ENCODE assay signal across 8 mouse cellular contexts in the genomic region with DNA sequence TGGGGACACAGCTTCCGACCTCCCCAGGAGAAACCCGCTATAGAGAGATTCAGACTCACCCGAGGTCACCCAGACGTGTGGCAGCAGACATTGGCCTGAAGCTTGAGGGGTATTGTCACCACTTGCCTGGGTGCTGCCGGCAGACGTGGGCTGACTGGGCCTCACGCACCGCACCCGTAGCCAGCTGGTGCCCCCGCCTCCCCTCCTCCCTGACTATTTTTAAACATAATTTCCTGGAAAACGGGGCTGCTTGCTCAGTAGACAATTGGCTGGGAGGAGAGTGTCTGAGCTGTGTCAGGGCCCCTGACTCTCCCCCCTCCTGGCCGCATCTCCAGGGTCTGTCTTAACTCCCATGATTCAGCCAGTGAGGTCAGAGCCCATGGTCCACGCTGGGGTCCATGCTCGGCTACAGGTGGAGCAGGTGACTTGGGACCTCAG. TPM values are rescaled to one million over a fixed set of nuclear protein-coding genes. Genes with fewer than 3 reads are reported as not detected.
DNase-seq lines count a peak whose midpoint lies in the region; TF ChIP-seq lines count a peak whose summit lies in the region.

No protein-coding gene starts in this region.

- TF ChIP-seq POLR2A in olfactory bulb, adult 2 months (IDR thresholded peaks at IDR 0.05; ENCODE audit: insufficient read depth, low read depth, low read length), result no peak

- no peak for TF ChIP-seq CTCF in olfactory bulb, adult 2 months (IDR thresholded peaks at IDR 0.05; ENCODE audit: insufficient read depth, low read depth, low read length)

- H3K27me3 ChIP-seq in heart, embryonic 10.5 days (ENCODE audit: insufficient read depth, poor library complexity, severe bottlenecking), result no peaks in the 10 kb centered on the region

- peak overlapping the region; percentile 30 for H3K4me3 ChIP-seq in heart, embryonic 10.5 days
- peak overlapping the region; percentile 37 for H3K4me3 ChIP-seq in olfactory bulb, adult 2 months (ENCODE audit: insufficient read depth, low read depth, low read length)

- 30% methylated on average over 14 of the region's 14 CpGs for WGBS in heart, embryonic 10.5 days
- WGBS in olfactory bulb, adult 2 months, result 18% methylated on average over 14 of the region's 14 CpGs

- DNase-seq in heart, embryonic 10.5 days (ENCODE audit: low spot score), result peak; percentile 91
- no peak for DNase-seq in heart, adult 8-10 months (ENCODE audit: low spot score)
- peak; percentile 52 for DNase-seq in thymus, postnatal 14 days
- no peak for DNase-seq in thymus, postnatal 0 days (ENCODE audit: low spot score)
- DNase-seq in kidney, postnatal 10 days, result peak; percentile 57
- no peak for DNase-seq in ovary, postnatal 36 days (ENCODE audit: low spot score)
- no peak for DNase-seq in layer of hippocampus, postnatal 10 days (ENCODE audit: low spot score in 2 of 2)

- no peaks in the 10 kb centered on the region for H3K9me3 ChIP-seq in heart, embryonic 10.5 days

- H3K36me3 ChIP-seq in heart, embryonic 10.5 days, result peaks cover 32% of the 10 kb centered on the region

- H3K27ac ChIP-seq in heart, embryonic 10.5 days, result peak overlapping the region; percentile 79
- peak overlapping the region; percentile 99 for H3K27ac ChIP-seq in olfactory bulb, adult 2 months (ENCODE audit: insufficient read depth, low read depth, low read length)

- H3K4me1 ChIP-seq in heart, embryonic 10.5 days, result peaks cover 74% of the 10 kb centered on the region
- peaks cover 72% of the 10 kb centered on the region for H3K4me1 ChIP-seq in olfactory bulb, adult 2 months (ENCODE audit: control insufficient read depth, insufficient read depth, low read length)

RNA-seq across cellular contexts. Expression of gene Pip5k1c, which starts 10.0 kb away (rescaled TPM):
- polyA plus RNA-seq in heart, embryonic 10.5 days (2016; fragmentation: Nextera tagmentation; extraction: Ambion mirVana), result 42.6 and 55.9 TPM in 2 replicates
- total RNA-seq in heart, adult 8-10 months (2022), result 10 to 100 TPM; 25.7 to 29.5 (median 26.8) TPM
- 36.9 and 38.6 TPM in 2 replicates for polyA plus RNA-seq in thymus, postnatal 0 days (2015; fragmentation: Nextera tagmentation; extraction: Ambion mirVana)
- polyA plus RNA-seq in olfactory bulb, adult 2 months (2012; ENCODE audit: insufficient read depth, insufficient read length, low replicate concordance, missing spikeins), result 935 TPM in 1 of 2 replicates, not detected in the other
- total RNA-seq in layer of hippocampus, postnatal 10 days (2021), result 100 to 1,000 TPM; 305 to 311 TPM

RNA-seq across cellular contexts. Expression of gene Tjp3, which starts 11.4 kb away (rescaled TPM):
- polyA plus RNA-seq in heart, embryonic 10.5 days (2016; fragmentation: Nextera tagmentation; extraction: Ambion mirVana), result 1.8 and 4.4 TPM in 2 replicates
- under 1 TPM in 1 of 4 experiments, not detected in 3; 0.22 TPM for total RNA-seq in heart, adult 8-10 months (2022)
- 7.8 and 9.3 TPM in 2 replicates for polyA plus RNA-seq in thymus, postnatal 0 days (2015; fragmentation: Nextera tagmentation; extraction: Ambion mirVana)
- not detected in 2 replicates for polyA plus RNA-seq in olfactory bulb, adult 2 months (2012; ENCODE audit: insufficient read depth, insufficient read length, low replicate concordance, missing spikeins)
- total RNA-seq in layer of hippocampus, postnatal 10 days (2021), result 1 to 10 TPM; 1.4 to 2.3 TPM

RNA-seq across cellular contexts. Expression of gene Cactin, which starts 18.1 kb away (rescaled TPM):
- polyA plus RNA-seq in heart, embryonic 10.5 days (2016; fragmentation: Nextera tagmentation; extraction: Ambion mirVana), result 37.2 and 51.6 TPM in 2 replicates
- total RNA-seq in heart, adult 8-10 months (2022), result 10 to 100 TPM; 14.4 to 19.2 (median 16.3) TPM
- polyA plus RNA-seq in thymus, postnatal 0 days (2015; fragmentation: Nextera tagmentation; extraction: Ambion mirVana), result 41.3 and 45.8 TPM in 2 replicates
- not detected in 2 replicates for polyA plus RNA-seq in olfactory bulb, adult 2 months (2012; ENCODE audit: insufficient read depth, insufficient read length, low replicate concordance, missing spikeins)
- 10 to 100 TPM; 24.7 to 25.6 TPM for total RNA-seq in layer of hippocampus, postnatal 10 days (2021)

RNA-seq across cellular contexts. Expression of gene Tbxa2r, which starts 25.7 kb away (rescaled TPM):
- polyA plus RNA-seq in heart, embryonic 10.5 days (2016; fragmentation: Nextera tagmentation; extraction: Ambion mirVana), result 10.8 and 15.6 TPM in 2 replicates
- 1 to 10 TPM; 2.7 to 5.4 (median 3.5) TPM for total RNA-seq in heart, adult 8-10 months (2022)
- 97.5 and 103 TPM in 2 replicates for polyA plus RNA-seq in thymus, postnatal 0 days (2015; fragmentation: Nextera tagmentation; extraction: Ambion mirVana)
- polyA plus RNA-seq in olfactory bulb, adult 2 months (2012; ENCODE audit: insufficient read depth, insufficient read length, low replicate concordance, missing spikeins), result not detected in 2 replicates
- 1 to 10 TPM; 1.9 to 2.9 TPM for total RNA-seq in layer of hippocampus, postnatal 10 days (2021)

RNA-seq across cellular contexts. Expression of gene Apba3, which starts 36.0 kb away (rescaled TPM):
- 56.5 and 57.0 TPM in 2 replicates for polyA plus RNA-seq in heart, embryonic 10.5 days (2016; fragmentation: Nextera tagmentation; extraction: Ambion mirVana)
- total RNA-seq in heart, adult 8-10 months (2022), result 100 to 1,000 TPM; 105 to 122 (median 112) TPM
- polyA plus RNA-seq in thymus, postnatal 0 days (2015; fragmentation: Nextera tagmentation; extraction: Ambion mirVana), result 34.8 and 38.7 TPM in 2 replicates
- polyA plus RNA-seq in olfactory bulb, adult 2 months (2012; ENCODE audit: insufficient read depth, insufficient read length, low replicate concordance, missing spikeins), result not detected in 2 replicates
- total RNA-seq in layer of hippocampus, postnatal 10 days (2021), result 10 to 100 TPM; 31.3 to 37.4 TPM

Comparison
In these comparisons a context has a peak if more than half of its experiments do, and no peak if none do; other contexts are left out.
1. DNase-seq: peak in heart, embryonic 10.5 days (single experiment), thymus, postnatal 14 days (single experiment) and kidney, postnatal 10 days (single experiment); none in heart, adult 8-10 months (single experiment), thymus, postnatal 0 days (single experiment), ovary, postnatal 36 days (single experiment) and layer of hippocampus, postnatal 10 days (0 of 2).